Mouse (Mus musculus) lung, postnatal 4 days (tissue): ENCODE data around the gene Col7a1.

Source experiments
- DNase-seq, 2 experiments: peaks; one replicate each; pipeline ENCODE4 v3.0.0; 2021

Gene Col7a1

DNA sequence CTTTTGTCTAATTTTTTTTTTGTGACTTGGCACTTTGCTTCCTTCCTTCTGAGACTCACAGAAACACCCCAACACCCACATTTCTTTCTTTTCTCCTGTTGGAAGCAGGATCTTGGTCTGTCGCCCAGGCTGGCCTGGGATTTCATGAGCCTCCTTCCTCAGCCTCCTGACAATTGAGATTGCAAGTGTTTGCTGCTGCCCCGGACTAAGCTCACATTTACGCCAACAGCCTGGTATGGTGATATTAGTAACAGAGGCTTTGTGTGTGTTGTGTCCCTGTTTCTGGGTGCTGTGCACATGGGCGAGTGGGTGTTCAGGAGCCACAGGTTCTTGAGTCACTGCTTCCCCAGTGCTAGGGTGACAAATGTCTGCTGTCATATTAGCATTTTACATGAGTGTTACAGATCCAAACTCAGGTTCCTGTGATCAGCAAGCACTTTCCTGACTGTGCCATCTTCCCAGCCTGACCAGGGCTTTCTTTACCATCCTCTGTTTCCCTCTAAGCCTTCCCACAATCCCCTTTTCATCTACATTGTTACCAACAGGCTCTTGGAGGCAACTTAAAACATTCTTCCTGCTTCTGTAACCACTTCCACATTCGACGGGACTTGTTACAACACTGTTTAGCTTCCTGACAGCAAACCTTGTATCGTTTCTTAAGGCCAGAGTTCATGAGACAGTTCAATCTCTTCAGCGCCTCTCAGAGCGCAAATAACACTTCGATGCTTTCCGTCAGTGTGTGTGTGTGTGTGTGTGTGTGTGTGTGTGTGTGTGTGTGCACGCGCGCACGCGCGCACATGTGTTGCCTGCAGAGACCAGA is 69.7 kb downstream of the Col7a1 start:
- peak in 1 of 2 experiments; percentile 19 for DNase-seq

DNA sequence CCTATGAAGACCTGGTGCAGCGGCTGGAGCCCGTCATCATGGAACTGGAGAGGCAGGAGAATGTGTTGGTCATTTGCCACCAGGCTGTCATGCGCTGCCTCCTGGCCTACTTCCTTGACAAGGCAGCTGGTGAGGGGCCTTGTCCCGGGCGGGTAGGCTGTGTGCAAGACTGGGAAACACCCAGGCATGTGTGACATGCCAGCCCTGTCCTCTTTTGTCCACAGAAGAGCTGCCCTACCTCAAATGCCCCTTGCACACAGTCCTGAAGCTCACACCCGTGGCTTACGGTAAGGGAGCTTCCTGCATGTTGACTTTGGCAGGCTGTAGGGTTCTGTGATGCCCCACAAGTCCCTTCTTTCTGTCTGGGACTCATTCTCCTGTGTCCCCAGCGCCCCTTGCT is 74.1 kb downstream of the Col7a1 start:
- peak in 1 of 2 experiments; percentile 25 for DNase-seq

GRCm38 (mm10) chr9:109028421-109028820 is 75.0 kb downstream of the Col7a1 start:
- no peak for DNase-seq

DNA sequence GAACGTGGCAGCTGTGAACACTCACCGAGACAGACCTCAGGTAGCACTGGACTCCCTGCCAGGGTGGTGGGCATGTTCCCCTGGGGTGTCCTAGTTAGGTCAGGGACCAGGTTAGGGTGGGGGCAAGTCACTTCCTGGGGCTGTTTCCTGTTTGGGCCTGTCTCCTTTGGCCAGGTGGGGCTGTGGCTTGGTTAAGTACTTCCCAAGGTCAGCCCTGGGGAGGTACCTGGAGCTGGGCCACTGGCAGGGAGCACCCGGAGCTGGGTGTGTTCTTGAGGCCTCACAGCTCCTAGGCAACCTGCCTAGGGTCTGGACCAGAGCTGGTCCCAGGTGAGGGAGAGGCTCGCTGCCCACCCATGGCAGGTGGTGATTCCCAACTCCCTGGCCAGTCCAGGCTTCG is 75.5 kb downstream of the Col7a1 start:
- peak in 1 of 2 experiments; percentile 20 for DNase-seq

DNA sequence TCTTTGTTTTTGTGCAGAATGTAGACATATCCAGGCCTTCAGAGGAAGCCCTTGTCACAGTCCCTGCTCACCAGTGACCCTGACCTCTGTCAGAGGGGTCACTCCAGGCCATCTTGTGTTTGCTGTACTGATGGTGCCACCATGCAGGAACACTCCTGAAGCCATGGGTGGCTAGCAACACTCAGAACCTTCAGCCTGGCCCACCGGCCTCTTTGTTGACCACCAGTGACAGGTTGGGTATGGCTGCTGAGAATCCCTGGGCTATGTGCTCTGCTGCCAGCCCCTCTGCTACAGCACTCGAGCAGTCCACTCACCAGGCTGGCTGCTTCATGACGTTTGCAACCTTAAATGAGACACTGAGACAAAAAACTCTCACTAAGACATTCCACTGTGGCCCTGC is 76.9 kb downstream of the Col7a1 start:
- peak in 1 of 2 experiments; percentile 14 for DNase-seq

GRCm38 (mm10) chr9:109031001-109031400 is 77.6 kb downstream of the Col7a1 start:
- DNase-seq, result no peak

DNA sequence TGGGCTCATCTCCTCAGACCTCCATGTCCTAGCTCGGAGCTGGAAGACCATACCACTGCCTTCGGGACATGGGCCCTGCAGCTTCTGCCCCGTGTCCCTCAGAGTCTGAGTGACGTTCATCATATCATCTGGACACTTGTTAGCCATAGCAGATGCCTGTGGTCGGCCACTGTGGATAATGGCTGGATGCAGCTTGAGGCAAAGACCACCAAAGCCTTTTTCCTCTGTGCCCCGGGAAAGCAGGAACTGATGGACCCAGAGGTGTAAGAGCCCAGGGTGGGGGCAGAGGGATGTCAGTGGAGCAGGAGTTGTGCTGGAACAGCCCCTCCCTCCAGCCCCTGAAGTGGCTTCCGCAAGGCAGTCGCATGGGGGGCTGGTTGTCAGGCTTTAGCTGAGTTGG is 78.3 kb downstream of the Col7a1 start:
- peak in 1 of 2 experiments; percentile 14 for DNase-seq

DNA sequence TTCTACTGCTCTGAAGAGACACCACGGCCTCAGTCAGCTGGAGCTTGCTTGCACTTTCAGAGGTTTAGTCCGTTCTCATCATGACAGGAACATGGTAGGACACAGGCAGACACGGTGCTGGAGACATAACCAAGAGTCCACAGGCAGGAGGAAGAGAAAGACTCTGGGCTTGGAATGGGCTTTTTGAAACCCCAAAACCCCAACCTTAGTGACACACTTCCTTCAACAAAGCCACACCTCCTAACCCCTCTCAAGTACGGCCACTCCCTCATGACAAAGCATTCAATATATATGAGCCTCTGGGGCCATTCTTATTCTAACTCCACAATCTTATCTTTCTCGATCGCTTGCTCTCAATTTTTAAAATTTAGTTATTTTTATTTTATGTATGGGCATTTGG is 79.0 kb downstream of the Col7a1 start:
- DNase-seq, result no peak
